Comparison of ENCODE assay signal across 15 mouse cellular contexts in the genomic region with DNA sequence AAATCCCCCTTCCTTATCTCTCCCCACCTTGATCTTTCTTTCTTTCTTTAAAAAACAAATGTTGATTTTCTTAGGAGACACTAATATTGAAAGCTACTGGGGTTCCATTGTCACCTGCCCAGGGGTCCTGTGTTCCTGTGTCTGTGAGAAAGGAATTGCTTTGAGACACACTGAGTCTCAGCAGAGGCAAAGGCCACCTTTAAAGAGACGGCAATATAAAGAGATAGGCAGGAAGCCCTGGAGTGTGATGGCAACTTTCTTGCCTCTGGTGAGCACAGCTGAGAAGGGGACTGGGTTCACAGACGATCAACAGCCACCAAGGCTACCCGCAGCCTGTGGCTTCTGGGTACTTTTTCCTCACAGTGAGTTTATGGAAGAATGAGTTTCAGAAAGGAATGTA.
"Had no signal": no experiment of that assay in that cellular context is flagged by ENCODE, and none has a peak within 500 bp of the region (broad histone marks: within the 10 kb centered on the region; RNA-seq: fewer than 3 reads in every experiment).

No protein-coding gene starts in this region.

- H3K36me3 ChIP-seq: limb, embryonic 10.5 days; liver, embryonic 15.5 days; midbrain, embryonic 15.5 days; neural tube, embryonic 13.5 days had no signal

- H3K9ac ChIP-seq: liver, embryonic 15.5 days; midbrain, embryonic 15.5 days; neural tube, embryonic 13.5 days had no signal

- ATAC-seq: lung, postnatal 0 days; midbrain, embryonic 15.5 days had no signal

- H3K4me2 ChIP-seq: liver, embryonic 11.5 days; liver, embryonic 15.5 days; midbrain, embryonic 15.5 days; neural tube, embryonic 13.5 days had no signal

- H3K4me1 ChIP-seq: limb, embryonic 10.5 days; liver, embryonic 15.5 days had no signal

- H3K27me3 ChIP-seq: liver, embryonic 15.5 days; midbrain, embryonic 15.5 days; neural tube, embryonic 13.5 days had no signal

- H3K4me3 ChIP-seq: left cerebral cortex, adult 2 months; limb, embryonic 10.5 days; liver, embryonic 15.5 days; midbrain, embryonic 15.5 days; neural tube, embryonic 13.5 days had no signal

- H3K27ac ChIP-seq: left cerebral cortex, adult 2 months; limb, embryonic 10.5 days; liver, embryonic 15.5 days; midbrain, embryonic 15.5 days; neural tube, embryonic 13.5 days had no signal

- H3K9me3 ChIP-seq: limb, embryonic 10.5 days; liver, embryonic 15.5 days; midbrain, embryonic 15.5 days; neural tube, embryonic 13.5 days had no signal

- DNase-seq: kidney, adult 8-10 months; kidney, postnatal 25 days; lung, adult 2 months; lung, postnatal 36 days; retina, postnatal 1 day; right cerebral cortex, postnatal 4 days; spleen, adult 18-20 months; thymus, postnatal 36 days had no signal
